Comparison of ENCODE assay signal across 10 mouse cellular contexts in the genomic region with DNA sequence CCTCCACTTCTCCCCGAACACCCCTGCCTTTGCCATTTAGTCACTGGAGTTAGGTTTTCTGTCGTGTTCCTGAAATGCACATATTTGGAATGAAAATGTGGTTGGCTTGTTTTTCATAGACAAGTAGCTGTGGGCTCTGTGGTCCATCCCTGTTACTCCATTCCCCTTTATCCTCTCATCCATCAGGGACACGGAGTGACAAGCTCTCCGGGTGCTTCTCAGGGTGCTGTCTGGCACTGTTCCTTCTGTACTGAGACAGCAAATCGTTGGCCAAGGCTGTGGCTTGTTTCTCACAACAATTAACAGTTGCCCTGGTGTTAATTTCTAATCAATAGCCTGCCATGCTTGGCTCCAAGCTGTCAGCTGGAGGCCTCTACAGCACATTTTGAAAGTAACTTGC.
"Had no signal": no experiment of that assay in that cellular context is flagged by ENCODE, and none has a peak within 500 bp of the region (broad histone marks: within the 10 kb centered on the region; RNA-seq: fewer than 3 reads in every experiment).

No protein-coding gene starts in this region.

- H3K27ac ChIP-seq: limb, embryonic 10.5 days; liver, embryonic 15.5 days; midbrain, embryonic 13.5 days; stomach, postnatal 0 days had no signal

- H3K4me3 ChIP-seq: limb, embryonic 10.5 days; liver, embryonic 15.5 days; midbrain, embryonic 13.5 days had no signal

- ATAC-seq: lung, postnatal 0 days; midbrain, embryonic 13.5 days had no signal

- DNase-seq: kidney, adult 8-10 months; kidney, postnatal 25 days; lung, adult 2 months; lung, postnatal 36 days; thymus, postnatal 4 days had no signal
